Mouse (Mus musculus) hindbrain, embryonic 16.5 days (tissue): ENCODE results near the gene Casp1. TPM values are rescaled to one million over a fixed set of nuclear protein-coding genes. Genes with fewer than 3 reads are reported as not detected.

Experiments
- ATAC-seq: fragments of 200-750 bp; cut with Nextera tagmentation; 2 replicates; pipeline ENCODE4 v1.8.0; 2017; ENCODE audit warnings: moderate TSS enrichment, moderate library complexity
- H3K27ac ChIP-seq: fragments of 300-500 bp; sonication (generic); 2 replicates; pipeline ENCODE4 v1.5.1; 2014; ENCODE audit warnings: low read depth, mild to moderate bottlenecking, control low read depth, low read length, moderate library complexity
- H3K27me3 ChIP-seq: fragments of 300-500 bp; sonication (generic); replicated peaks from 2 replicates; pipeline ENCODE4 v1.6.1; 2014; ENCODE audit warnings: low read length; ENCODE audit not compliant: control insufficient read depth, insufficient read depth
- H3K36me3 ChIP-seq: fragments of 300-500 bp; sonication (generic); 2 replicates; pipeline ENCODE4 v1.6.1; 2014; ENCODE audit warnings: mild to moderate bottlenecking, low read length, moderate library complexity, mixed read lengths; ENCODE audit not compliant: control insufficient read depth, insufficient read depth
- H3K4me1 ChIP-seq: fragments of 300-500 bp; sonication (generic); 2 replicates; pipeline ENCODE4 v1.6.1; 2014; ENCODE audit warnings: low read depth, low read length; ENCODE audit not compliant: control insufficient read depth, insufficient read depth
- H3K4me2 ChIP-seq: fragments of 300-500 bp; sonication (generic); 2 replicates; pipeline ENCODE4 v1.6.1; 2014; ENCODE audit warnings: mild to moderate bottlenecking, low read length, control low read depth, moderate library complexity
- H3K4me3 ChIP-seq: fragments of 300-500 bp; sonication (generic); 2 replicates; pipeline ENCODE4 v1.5.1; 2014; ENCODE audit warnings: mild to moderate bottlenecking, low read length, control low read depth, moderate library complexity
- H3K9ac ChIP-seq: fragments of 300-500 bp; sonication (generic); 2 replicates; pipeline ENCODE4 v1.6.1; 2014; ENCODE audit warnings: low read depth, mild to moderate bottlenecking, control low read depth, low read length, moderate library complexity
- H3K9me3 ChIP-seq: fragments of 300-500 bp; sonication (generic); 2 replicates; pipeline ENCODE4 v1.6.1; 2014; ENCODE audit warnings: mild to moderate bottlenecking, low read length, moderate library complexity; ENCODE audit not compliant: control insufficient read depth
- WGBS: fragments of 180-500 bp; shearing (Covaris S2); extraction: QIAGEN DNeasy Blood & Tissue Kit; methylation state at CpG from one replicate; pipeline ENCODE4 v1.1.7; 2014; 5-methylcytosine and 5-hydroxymethylcytosine counted together
- polyA plus RNA-seq: library from polyadenylated mRNA; unstranded; fragments of >200 nt; fragmentation: Nextera tagmentation; extraction: Ambion mirVana; gene quantifications from 2 replicates; pipeline ENCODE4 v1.2.1, GENCODE M21; 2015

The Casp1 gene
- polyA plus RNA-seq, 1 experiment from 2014 or later: 1.4 TPM

GRCm38 (mm10) chr9:5353673-5354072 is 55.4 kb downstream of the Casp1 start:
- 91% methylated on average over 2 of the region's 2 CpGs for WGBS
- ATAC-seq: no peak
- H3K4me2 ChIP-seq: no peak overlapping the region

GRCm38 (mm10) chr9:5356801-5357200 is 58.5 kb downstream of the Casp1 start:
- no peak for ATAC-seq
- Histone ChIP-seq H3K4me2 (no peak overlapping the region), H3K4me1 (no peaks in the 10 kb centered on the region), H3K27me3 (no peaks in the 10 kb centered on the region), H3K9me3 (no peaks in the 10 kb centered on the region), H3K9ac (no peak overlapping the region), H3K4me3 (no peak overlapping the region), H3K36me3 (no peaks in the 10 kb centered on the region), H3K27ac (no peak overlapping the region)

More at GRCm38 (mm10) chr9:5353673-5354072, 55.4 kb downstream of the Casp1 start:
- Histone ChIP-seq H3K36me3 (no peaks in the 10 kb centered on the region), H3K4me1 (no peaks in the 10 kb centered on the region), H3K4me3 (no peak overlapping the region), H3K9ac (no peak overlapping the region), H3K27me3 (no peaks in the 10 kb centered on the region), H3K9me3 (no peaks in the 10 kb centered on the region), H3K27ac (no peak overlapping the region)

Other genes starting within 250 kb of the Casp1 start
- 0.18 and 0.21 TPM in 2 replicates for gene Casp4, start 10.3 kb downstream of the Casp1 start, polyA plus RNA-seq
- 1.1 and 1.4 TPM in 2 replicates for gene Casp12, start 46.9 kb downstream of the Casp1 start, polyA plus RNA-seq